Mouse (Mus musculus) liver, postnatal 0 days (tissue): Measurements from ENCODE around the gene Foxi2. TPM values are rescaled to one million over a fixed set of nuclear protein-coding genes. Genes with fewer than 3 reads are reported as not detected.

Experiments
- ATAC-seq: fragments of 200-750 bp; cut with Nextera tagmentation; 2 replicates; pipeline ENCODE4 v1.8.0; 2017; ENCODE audit warnings: mild to moderate bottlenecking, moderate library complexity
- DNase-seq: peaks from one replicate; pipeline ENCODE4 v3.0.0-alpha.2; 2016
- H3K27ac ChIP-seq: fragments of 300-500 bp; sonication (generic); 2 replicates; pipeline ENCODE4 v1.5.1; 2014; ENCODE audit warnings: antibody characterized with exemption, moderate library complexity, mild to moderate bottlenecking, low read depth
- H3K27me3 ChIP-seq: fragments of 300-500 bp; sonication (generic); 2 replicates; pipeline ENCODE4 v1.6.1; 2014; ENCODE audit warnings: low read length, control low read depth, mixed read lengths; ENCODE audit not compliant: insufficient read depth
- H3K36me3 ChIP-seq: fragments of 300-500 bp; sonication (generic); replicated peaks from 2 replicates; pipeline ENCODE4 v1.6.1; 2014; ENCODE audit warnings: mild to moderate bottlenecking, control low read depth, low read length, moderate library complexity, mixed read lengths; ENCODE audit not compliant: insufficient read depth
- H3K4me1 ChIP-seq: fragments of 300-500 bp; sonication (generic); 2 replicates; pipeline ENCODE4 v1.6.1; 2014; ENCODE audit warnings: antibody characterized with exemption, mild to moderate bottlenecking, control low read depth; ENCODE audit not compliant: insufficient read depth
- H3K4me2 ChIP-seq: fragments of 300-500 bp; sonication (generic); 2 replicates; pipeline ENCODE4 v1.6.1; 2014; ENCODE audit warnings: low read depth, mild to moderate bottlenecking, low read length, moderate library complexity, mixed read lengths
- H3K4me3 ChIP-seq: fragments of 300-500 bp; sonication (generic); 2 replicates; pipeline ENCODE4 v1.5.1; 2014; ENCODE audit warnings: low read depth, low read length
- H3K9ac ChIP-seq: fragments of 300-500 bp; sonication (generic); replicated peaks from 2 replicates; pipeline ENCODE4 v1.6.1; 2014; ENCODE audit warnings: mild to moderate bottlenecking, moderate library complexity
- H3K9me3 ChIP-seq: fragments of 300-500 bp; sonication (generic); 2 replicates; pipeline ENCODE4 v1.6.1; 2016; ENCODE audit warnings: mild to moderate bottlenecking, control low read depth, low read length, mixed read lengths
- CTCF ChIP-seq: sonication (generic); IDR thresholded peaks from 2 replicates; pipeline ENCODE4 v1.5.1; 2016; ENCODE audit warnings: antibody characterized with exemption, low read depth
- EP300 ChIP-seq: IDR thresholded peaks from 2 replicates; pipeline ENCODE4 v1.6.1; 2016; ENCODE audit warnings: antibody characterized with exemption, low read depth, mild to moderate bottlenecking
- WGBS: fragments of 180-500 bp; shearing (Covaris S2); extraction: QIAGEN DNeasy Blood & Tissue Kit; methylation state at CpG from one replicate; pipeline ENCODE4 v1.1.7; 2014; ENCODE audit not compliant: insufficient replicate concordance; 5-methylcytosine and 5-hydroxymethylcytosine counted together
- polyA plus RNA-seq: library from polyadenylated mRNA; unstranded; fragments of >200 nt; fragmentation: Nextera tagmentation; extraction: Ambion mirVana; gene quantifications from 2 replicates; pipeline ENCODE4 v1.2.1, GENCODE M21; 2015

Gene Foxi2
- polyA plus RNA-seq, 1 experiment from 2014 or later, result not detected

- TF ChIP-seq CTCF (no peak), EP300 (no peak)
- no peaks in the 10 kb centered on the region for H3K36me3 ChIP-seq
- ATAC-seq (no peak), DNase-seq (no peak)
- WGBS, result 56% methylated on average over 3 of the region's 3 CpGs
- no peak overlapping the region for H3K4me2 ChIP-seq
- H3K9me3 ChIP-seq, result no peaks in the 10 kb centered on the region
- H3K4me1 ChIP-seq, result no peaks in the 10 kb centered on the region
- H3K4me3 ChIP-seq, result no peak overlapping the region
- H3K27ac ChIP-seq, result no peak overlapping the region
- H3K27me3 ChIP-seq, result peaks cover 37% of the 10 kb centered on the region
- H3K9ac ChIP-seq, result no peak overlapping the region
These were observed 1.6 kb upstream of the Foxi2 start for GRCm38 (mm10) chr7:135408501-135408900.

GRCm38 (mm10) chr7:135412357-135412756 lies 2.2 kb downstream of the Foxi2 start:
- ATAC-seq (no peak), DNase-seq (no peak)
- Histone ChIP-seq H3K27ac (no peak overlapping the region), H3K9me3 (no peaks in the 10 kb centered on the region), H3K36me3 (no peaks in the 10 kb centered on the region), H3K4me2 (no peak overlapping the region), H3K4me3 (no peak overlapping the region), H3K4me1 (no peaks in the 10 kb centered on the region), H3K9ac (no peak overlapping the region), H3K27me3 (peaks cover 37% of the 10 kb centered on the region)
- WGBS, result 53% methylated on average over 6 of the region's 6 CpGs
- TF ChIP-seq CTCF (no peak), EP300 (no peak)

DNA sequence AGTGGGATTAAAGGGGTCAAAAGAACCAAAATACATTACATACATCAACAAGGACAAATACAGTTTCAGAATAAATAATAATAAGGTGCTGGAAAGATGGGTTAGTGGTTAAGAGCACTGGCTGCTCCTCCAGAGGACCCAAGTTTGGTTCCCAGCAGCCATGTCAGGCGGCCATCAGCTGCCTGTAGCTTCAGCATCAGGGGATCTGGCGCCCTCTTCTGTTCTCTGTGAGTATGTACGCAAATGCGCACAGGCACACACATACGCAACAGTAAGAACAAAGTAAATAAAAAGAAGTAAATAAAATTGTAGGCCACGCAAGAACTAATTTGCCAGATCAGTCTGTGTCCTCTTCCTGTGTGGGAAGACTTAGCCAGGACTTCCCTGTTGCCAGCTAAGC lies 18.7 kb downstream of the Foxi2 start:
- no peak overlapping the region for H3K9ac ChIP-seq
- H3K4me2 ChIP-seq, result no peak overlapping the region
- DNase-seq, result no peak
- no peak overlapping the region for H3K27ac ChIP-seq
- no peaks in the 10 kb centered on the region for H3K36me3 ChIP-seq
- no peaks in the 10 kb centered on the region for H3K9me3 ChIP-seq
- TF ChIP-seq EP300 (no peak), CTCF (peak; percentile 21)
- no peaks in the 10 kb centered on the region for H3K4me1 ChIP-seq
- no peak for ATAC-seq
- no peak overlapping the region for H3K4me3 ChIP-seq
- WGBS, result 83% methylated on average over 6 of the region's 6 CpGs
- H3K27me3 ChIP-seq, result no peaks in the 10 kb centered on the region

GRCm38 (mm10) chr7:135430903-135431302 lies 20.8 kb downstream of the Foxi2 start:
- Histone ChIP-seq H3K4me1 (no peaks in the 10 kb centered on the region), H3K36me3 (no peaks in the 10 kb centered on the region), H3K4me3 (no peak overlapping the region), H3K27ac (no peak overlapping the region), H3K4me2 (no peak overlapping the region), H3K9ac (no peak overlapping the region), H3K27me3 (no peaks in the 10 kb centered on the region), H3K9me3 (no peaks in the 10 kb centered on the region)
- TF ChIP-seq EP300, result no peak
- no peak for TF ChIP-seq CTCF
- ATAC-seq (no peak), DNase-seq (no peak)
- WGBS, result 74% methylated on average over 2 of the region's 2 CpGs

GRCm38 (mm10) chr7:135443903-135444302 lies 33.8 kb downstream of the Foxi2 start:
- 62% methylated on average over 4 of the region's 4 CpGs for WGBS
- ATAC-seq (no peak), DNase-seq (no peak)
- H3K4me3 ChIP-seq, result no peak overlapping the region
- no peak overlapping the region for H3K27ac ChIP-seq
- H3K9me3 ChIP-seq, result no peaks in the 10 kb centered on the region
- TF ChIP-seq CTCF (no peak), EP300 (no peak)
- H3K4me1 ChIP-seq, result no peaks in the 10 kb centered on the region
- no peaks in the 10 kb centered on the region for H3K36me3 ChIP-seq
- H3K27me3 ChIP-seq, result no peaks in the 10 kb centered on the region
- H3K9ac ChIP-seq, result no peak overlapping the region
- H3K4me2 ChIP-seq, result no peak overlapping the region

DNA sequence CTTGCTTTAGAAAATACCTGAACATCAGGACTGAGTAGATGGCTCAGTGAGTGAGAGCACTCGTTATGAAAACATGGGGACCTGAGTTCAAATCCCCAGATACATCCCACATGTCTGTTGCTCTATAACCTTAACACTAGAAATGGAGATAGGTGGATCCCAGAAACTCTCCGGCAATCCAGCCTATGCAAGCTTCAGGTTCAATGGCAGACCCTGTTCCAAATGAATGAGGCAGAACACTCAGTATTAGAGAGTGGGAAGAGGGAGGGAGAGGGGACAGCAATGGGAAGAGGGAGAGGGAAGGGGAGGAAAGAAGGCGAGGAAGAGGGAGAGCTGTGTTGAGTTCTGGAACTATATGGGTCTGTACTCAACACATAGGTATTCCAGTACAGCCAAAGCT lies 41.2 kb downstream of the Foxi2 start:
- no peak overlapping the region for H3K4me3 ChIP-seq
- TF ChIP-seq CTCF (no peak), EP300 (no peak)
- WGBS, result 68% methylated on average over 3 of the region's 3 CpGs

DNA sequence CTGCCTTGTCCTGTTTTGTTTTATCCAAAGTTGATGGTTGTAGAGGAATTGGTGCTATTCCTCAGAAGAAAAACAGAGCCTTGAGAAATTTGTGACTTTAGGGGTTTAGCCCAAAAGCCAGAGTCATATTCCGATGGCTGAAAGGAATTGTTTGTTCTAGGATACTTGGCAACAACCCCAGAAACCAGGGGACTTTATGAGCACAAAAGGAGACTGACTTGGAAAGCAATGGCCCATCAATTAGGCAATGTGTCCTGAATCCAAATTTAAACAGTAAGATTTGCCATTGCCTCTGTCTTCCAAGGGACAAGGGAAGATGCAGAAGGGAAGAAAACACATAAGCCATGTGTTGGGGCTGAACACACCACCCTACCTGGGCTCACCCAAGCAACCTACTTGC lies 42.3 kb downstream of the Foxi2 start:
- no peaks in the 10 kb centered on the region for H3K36me3 ChIP-seq
- H3K9me3 ChIP-seq, result no peaks in the 10 kb centered on the region
- 58% methylated on average over 1 of the region's 1 CpGs for WGBS
- H3K4me1 ChIP-seq, result no peaks in the 10 kb centered on the region
- ATAC-seq (no peak), DNase-seq (no peak)
- no peaks in the 10 kb centered on the region for H3K27me3 ChIP-seq
- no peak overlapping the region for H3K4me3 ChIP-seq
- H3K27ac ChIP-seq, result no peak overlapping the region
- H3K4me2 ChIP-seq, result no peak overlapping the region
- no peak for TF ChIP-seq EP300
- TF ChIP-seq CTCF, result no peak
- no peak overlapping the region for H3K9ac ChIP-seq

More for the DNA sequence above, 41.2 kb downstream of the Foxi2 start:
- Histone ChIP-seq H3K4me2 (no peak overlapping the region), H3K4me1 (no peaks in the 10 kb centered on the region), H3K9me3 (no peaks in the 10 kb centered on the region), H3K9ac (no peak overlapping the region), H3K27me3 (no peaks in the 10 kb centered on the region), H3K36me3 (no peaks in the 10 kb centered on the region), H3K27ac (no peak overlapping the region)
- ATAC-seq (no peak), DNase-seq (no peak)
